Mouse (Mus musculus) limb, embryonic 14.5 days (tissue): ENCODE results near the gene Srsf1. TPM values are rescaled to one million over a fixed set of nuclear protein-coding genes. Genes with fewer than 3 reads are reported as not detected.

Experiments
- ATAC-seq: fragments of 200-750 bp; cut with Nextera tagmentation; 2 replicates; pipeline ENCODE4 v1.8.0; 2017; ENCODE audit warnings: low read depth, moderate number of reproducible peaks, moderate TSS enrichment; ENCODE audit not compliant: low FRiP score
- DNase-seq: peaks from one replicate; pipeline ENCODE4 v3.0.0-alpha.2; 2015; ENCODE audit warnings: low spot score
- H3K27ac ChIP-seq: fragments of 300-500 bp; sonication (generic); replicated peaks from 2 replicates; pipeline ENCODE4 v1.5.1; 2014; ENCODE audit warnings: low read depth, mild to moderate bottlenecking, low read length, moderate library complexity, mixed read lengths
- H3K27me3 ChIP-seq: fragments of 300-500 bp; sonication (generic); 2 replicates; pipeline ENCODE4 v1.6.1; 2014; ENCODE audit warnings: low read length, mixed read lengths; ENCODE audit not compliant: control insufficient read depth, insufficient read depth
- H3K36me3 ChIP-seq: fragments of 300-500 bp; sonication (generic); 2 replicates; pipeline ENCODE4 v1.6.1; 2014; ENCODE audit warnings: mild to moderate bottlenecking, low read length, moderate library complexity, mixed read lengths; ENCODE audit not compliant: control insufficient read depth, insufficient read depth
- H3K4me1 ChIP-seq: fragments of 300-500 bp; sonication (generic); 2 replicates; pipeline ENCODE4 v1.6.1; 2014; ENCODE audit warnings: antibody characterized with exemption, low read length, mixed read lengths; ENCODE audit not compliant: control insufficient read depth, insufficient read depth
- H3K4me2 ChIP-seq: fragments of 300-500 bp; sonication (generic); replicated peaks from 2 replicates; pipeline ENCODE4 v1.6.1; 2014; ENCODE audit warnings: low read depth, mild to moderate bottlenecking, low read length, moderate library complexity; ENCODE audit not compliant: severe bottlenecking
- H3K4me3 ChIP-seq: fragments of 300-500 bp; sonication (generic); replicated peaks from 2 replicates; pipeline ENCODE4 v1.5.1; 2014; ENCODE audit warnings: low read length
- H3K9ac ChIP-seq: fragments of 300-500 bp; sonication (generic); 2 replicates; pipeline ENCODE4 v1.6.1; 2014; ENCODE audit warnings: mild to moderate bottlenecking, low read depth, low read length, moderate library complexity; ENCODE audit not compliant: severe bottlenecking
- H3K9me3 ChIP-seq: fragments of 300-500 bp; sonication (generic); 2 replicates; pipeline ENCODE4 v1.6.1; 2016; ENCODE audit warnings: low read length; ENCODE audit not compliant: control insufficient read depth
- POLR2A ChIP-seq: fragments of 200-500 bp; IDR thresholded peaks from 2 replicates; pipeline ENCODE4 v1.8.0; 2012; ENCODE audit warnings: inconsistent platforms, mild to moderate bottlenecking, moderate library complexity, borderline replicate concordance; ENCODE audit not compliant: insufficient read depth, insufficient read length; ENCODE audit errors: extremely low read depth
- WGBS: fragments of 180-500 bp; shearing (Covaris S2); extraction: QIAGEN DNeasy Blood & Tissue Kit; methylation state at CpG from one replicate; pipeline ENCODE4 v1.1.7; 2014; 5-methylcytosine and 5-hydroxymethylcytosine counted together
- polyA plus RNA-seq, 2 experiments: library from polyadenylated mRNA; depleted of rRNA in 1 of 2; stranded (reverse) in 1 of 2; unstranded in 1 of 2; fragments of >200 nt; fragmentation: Nextera tagmentation in 1 of 2; extraction: Ambion mirVana in 1 of 2; gene quantifications; 2 replicates each; pipeline versions ENCODE4 v1.2.1 to v1.2.3; 2012 to 2014

The Srsf1 gene
- polyA plus RNA-seq, 2 experiments = 338 to 524 TPM

DNA sequence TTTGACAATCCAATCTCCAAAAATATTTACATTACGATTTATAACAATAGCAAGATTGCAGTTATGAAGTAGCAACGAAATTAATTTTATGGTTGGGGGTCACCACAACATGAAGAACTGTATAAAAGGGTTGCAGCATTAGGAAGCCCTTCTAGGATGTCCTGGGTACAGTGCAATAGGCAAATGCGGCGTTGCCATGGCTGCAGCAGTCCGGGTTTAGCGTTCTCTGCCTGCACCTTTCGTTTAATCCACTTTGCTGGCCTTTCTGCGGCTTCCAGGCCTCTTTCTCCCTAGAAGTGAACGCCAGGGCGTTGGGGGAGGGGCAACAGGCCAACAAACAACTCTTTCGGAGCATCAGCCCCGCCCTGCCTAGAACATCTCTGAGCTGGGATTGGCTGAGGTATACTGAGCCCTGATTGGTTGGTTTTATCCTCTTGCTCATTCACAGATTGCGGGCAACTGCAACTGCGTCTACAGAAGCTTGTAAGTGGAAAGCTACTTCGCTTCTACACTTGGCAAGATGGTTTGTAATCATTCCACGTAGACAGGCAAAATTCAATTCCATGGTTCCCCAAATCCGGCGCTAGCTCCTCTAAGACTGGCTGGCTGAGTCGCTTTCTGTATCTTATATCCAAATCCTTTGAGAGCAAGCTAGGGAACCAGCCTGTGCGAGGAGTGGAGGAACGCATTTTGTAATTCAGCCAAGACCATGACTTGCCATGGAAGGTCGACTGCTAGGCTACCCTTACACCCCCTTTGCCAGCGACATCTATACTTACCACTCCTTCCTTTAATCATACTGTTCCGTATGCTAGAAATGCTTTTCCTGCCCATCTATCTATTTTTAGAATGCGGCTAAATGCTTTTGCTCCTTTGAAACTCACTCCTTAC, 39.8 kb downstream of the Srsf1 start:
- peak overlapping the region; percentile 44; the same call in 1 of the 2 replicates for H3K9ac ChIP-seq
- peak; percentile 94 for ATAC-seq
- WGBS = 6% methylated on average over 25 of the region's 25 CpGs

GRCm38 (mm10) chr11:88089150-88089549, 42.0 kb downstream of the Srsf1 start:
- no peak overlapping the region for H3K27ac ChIP-seq
- no peak overlapping the region for H3K9ac ChIP-seq
- 0 out of 2 replicates have a peak, but pooled peaks cover 2% of the 10 kb centered on the region for H3K36me3 ChIP-seq
- ATAC-seq = no peak
- no peak overlapping the region for H3K4me3 ChIP-seq
- WGBS = 69% methylated on average over 5 of the region's 5 CpGs
- H3K4me2 ChIP-seq = no peak overlapping the region
- H3K9me3 ChIP-seq = no peaks in the 10 kb centered on the region
- DNase-seq = no peak
- TF ChIP-seq POLR2A = no peak
- H3K27me3 ChIP-seq = no peaks in the 10 kb centered on the region
- peaks cover 3% of the 10 kb centered on the region; the same call in 1 of the 2 replicates for H3K4me1 ChIP-seq

More for the DNA sequence above, 39.8 kb downstream of the Srsf1 start:
- Histone ChIP-seq H3K27me3 (no peaks in the 10 kb centered on the region), H3K4me3 (peak overlapping the region; percentile 29), H3K4me1 (peaks cover 3% of the 10 kb centered on the region; the same call in 1 of the 2 replicates), H3K4me2 (peak overlapping the region; percentile 49), H3K36me3 (peaks cover 20% of the 10 kb centered on the region), H3K27ac (peak overlapping the region; percentile 39), H3K9me3 (no peaks in the 10 kb centered on the region)
- no peak for TF ChIP-seq POLR2A
- peak; percentile 97 for DNase-seq

- ATAC-seq (no peak), DNase-seq (no peak)
- Histone ChIP-seq H3K4me3 (no peak overlapping the region), H3K36me3 (no peaks in the 10 kb centered on the region), H3K27me3 (no peaks in the 10 kb centered on the region), H3K9ac (no peak overlapping the region), H3K9me3 (no peaks in the 10 kb centered on the region), H3K27ac (no peak overlapping the region), H3K4me2 (no peak overlapping the region), H3K4me1 (peaks cover 3% of the 10 kb centered on the region; the same call in 1 of the 2 replicates)
- no peak for TF ChIP-seq POLR2A
- WGBS = 81% methylated on average over 5 of the region's 5 CpGs
These were observed 43.1 kb downstream of the Srsf1 start for GRCm38 (mm10) chr11:88090293-88090692.

GRCm38 (mm10) chr11:88091949-88092348, 44.8 kb downstream of the Srsf1 start:
- H3K4me2 ChIP-seq = no peak overlapping the region
- 85% methylated on average over 1 of the region's 1 CpGs for WGBS
- H3K4me1 ChIP-seq = peaks cover 8% of the 10 kb centered on the region
- no peaks in the 10 kb centered on the region for H3K36me3 ChIP-seq
- no peak for TF ChIP-seq POLR2A
- H3K9ac ChIP-seq = no peak overlapping the region
- no peak for ATAC-seq
- H3K27ac ChIP-seq = no peak overlapping the region
- DNase-seq = no peak
- H3K27me3 ChIP-seq = no peaks in the 10 kb centered on the region
- no peak overlapping the region for H3K4me3 ChIP-seq
- H3K9me3 ChIP-seq = no peaks in the 10 kb centered on the region

DNA sequence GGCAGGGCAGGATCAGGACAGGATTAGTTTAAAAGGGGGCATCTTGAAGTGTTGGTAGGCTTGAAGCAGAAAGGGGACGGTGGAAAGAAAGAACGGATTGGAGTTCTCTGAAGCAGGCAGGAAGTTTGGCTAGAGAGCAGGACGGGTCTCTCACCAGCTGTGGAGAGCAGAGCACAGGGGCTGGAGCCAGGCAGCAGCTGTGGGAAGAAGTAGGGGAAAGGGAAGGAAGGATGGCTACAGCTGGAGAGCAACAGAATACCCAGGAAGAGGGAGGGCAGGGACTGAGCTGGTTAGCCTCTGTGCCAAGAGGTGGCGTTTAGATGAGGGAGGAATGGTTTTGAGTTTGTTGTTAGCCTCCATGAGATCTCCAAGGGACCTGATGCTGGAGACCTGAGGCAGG, 50.0 kb downstream of the Srsf1 start:
- Histone ChIP-seq H3K4me3 (no peak overlapping the region), H3K27me3 (0 out of 2 replicates have a peak, but pooled peaks cover 10% of the 10 kb centered on the region), H3K4me1 (peaks cover 28% of the 10 kb centered on the region), H3K9ac (peak overlapping the region; percentile 5; the same call in 1 of the 2 replicates), H3K36me3 (no peaks in the 10 kb centered on the region; the same call in 1 of the 2 replicates), H3K27ac (no peak overlapping the region), H3K4me2 (0 out of 2 replicates have a peak overlapping the region, but pooled peaks have one; percentile 3), H3K9me3 (no peaks in the 10 kb centered on the region)
- ATAC-seq = peak; percentile 62
- DNase-seq = peak; percentile 47
- no peak for TF ChIP-seq POLR2A
- 20% methylated on average over 4 of the region's 4 CpGs for whole genome bisulfite sequencing
